Mouse (Mus musculus): ENCODE data around the gene Galnt18.

DNA sequence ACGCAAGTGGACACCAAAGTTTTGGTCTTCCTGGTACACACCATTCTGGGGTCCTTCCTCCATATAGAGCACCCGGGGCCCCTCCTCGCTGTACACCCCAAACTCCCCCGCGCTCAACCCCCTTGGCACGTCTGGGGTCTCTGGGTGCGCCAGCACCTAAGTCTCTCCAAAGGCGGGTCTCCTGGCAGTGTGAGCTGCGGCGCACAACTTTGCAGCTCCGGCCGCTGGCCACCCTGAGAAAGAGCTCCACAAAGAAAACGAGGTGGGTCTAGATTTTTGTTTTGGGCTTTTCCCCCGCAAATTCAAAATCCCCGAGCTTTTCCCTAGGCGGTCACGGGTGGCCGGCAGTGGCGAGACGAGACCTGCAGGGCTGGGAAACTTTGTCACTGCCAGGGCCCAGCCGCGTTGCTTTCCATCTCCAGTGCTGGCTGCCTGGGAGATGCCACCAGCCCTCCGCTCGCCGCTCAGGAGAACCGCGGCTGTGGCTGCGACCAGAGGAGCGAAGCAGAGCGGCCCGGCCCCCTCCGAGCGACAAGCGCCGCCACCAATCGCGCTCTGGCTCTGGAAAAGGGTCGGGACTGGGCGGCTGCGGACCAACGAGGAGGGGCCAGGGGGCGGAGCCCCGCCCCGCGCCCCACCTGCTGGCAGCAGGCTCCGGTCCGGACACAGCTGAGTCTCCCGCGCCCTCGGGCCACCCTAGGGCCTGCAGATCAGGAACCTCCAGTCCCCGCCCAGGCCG, at the start of gene Galnt18:
- no peak for TF ChIP-seq USF1 (IDR thresholded peaks at IDR 0.05; ENCODE audit: low read depth)
- no peak for TF ChIP-seq CTCF (IDR thresholded peaks at IDR 0.05; ENCODE audit: control insufficient read depth, insufficient read depth, insufficient read length)

Measured in C2C12 (cell line).